Comparison of ENCODE assay signal across 21 mouse cellular contexts in the genomic region with DNA sequence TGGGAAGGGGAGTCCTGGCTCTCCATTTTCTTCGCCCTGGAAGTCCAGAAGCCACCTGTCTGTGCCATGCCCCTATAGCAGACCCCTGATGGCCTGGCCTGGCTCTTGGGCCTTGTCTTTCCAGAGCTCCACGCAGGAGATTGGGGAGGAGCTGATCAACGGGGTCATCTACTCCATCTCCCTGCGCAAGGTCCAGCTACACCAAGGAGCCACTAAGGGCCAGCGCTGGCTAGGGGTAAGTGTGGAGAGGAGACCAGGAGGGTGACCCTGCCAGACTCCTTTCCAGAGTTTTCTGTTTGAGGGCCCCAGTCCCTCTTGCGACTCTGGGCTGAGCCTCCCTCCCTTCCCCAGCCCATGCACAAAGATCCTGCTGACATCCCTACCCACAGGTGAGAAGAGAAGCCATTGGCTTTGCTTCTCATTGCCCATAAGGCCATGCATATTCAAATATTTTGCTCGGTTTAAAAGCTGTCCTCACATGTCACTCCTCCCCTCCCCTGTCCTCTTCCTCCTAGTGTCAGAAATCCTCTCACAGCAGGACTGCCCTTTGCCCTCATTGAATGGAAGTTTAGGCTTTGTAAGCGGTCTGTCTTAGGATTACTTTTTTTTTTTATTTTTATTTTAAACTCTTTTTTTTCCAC. TPM values are rescaled to one million over a fixed set of nuclear protein-coding genes. Genes with fewer than 3 reads are reported as not detected.
DNase-seq lines count a peak whose midpoint lies in the region; ATAC-seq and TF ChIP-seq lines count a peak whose summit lies in the region.
"Had no signal": no experiment of that assay in that cellular context is flagged by ENCODE, and none has a peak within 500 bp of the region (broad histone marks: within the 10 kb centered on the region; RNA-seq: fewer than 3 reads in every experiment).

No protein-coding gene starts in this region.

- no peak for DNase-seq in gastrocnemius, adult 2 months
- DNase-seq in gastrocnemius, postnatal 25 days, result no peak
- no peak for DNase-seq in midbrain, embryonic 10.5 days (ENCODE audit: low spot score)
- DNase-seq in midbrain, postnatal 0 days (ENCODE audit: low spot score), result no peak
- no peak for DNase-seq in hindbrain, postnatal 0 days (ENCODE audit: low spot score)
- no peak for DNase-seq in adrenal gland, adult 8-10 months
- DNase-seq in thymus, postnatal 25 days, result no peak
- DNase-seq: adrenal gland, postnatal 36 days; gastrocnemius, postnatal 36 days had no signal

- peaks cover 52% of the 10 kb centered on the region for H3K36me3 ChIP-seq in midbrain, embryonic 10.5 days
- H3K36me3 ChIP-seq in midbrain, postnatal 0 days (ENCODE audit: insufficient read depth, low read length), result peaks cover 40% of the 10 kb centered on the region
- H3K36me3 ChIP-seq in hindbrain, postnatal 0 days (ENCODE audit: insufficient read depth, low read length), result peaks cover 35% of the 10 kb centered on the region
- H3K36me3 ChIP-seq: liver, embryonic 13.5 days had no signal

- no peak for ATAC-seq in midbrain, postnatal 0 days (ENCODE audit: low FRiP score)
- no peak for ATAC-seq in hindbrain, postnatal 0 days
- ATAC-seq: midbrain, embryonic 16.5 days had no signal

- 81% methylated on average over 8 of the region's 8 CpGs for WGBS in midbrain, embryonic 10.5 days
- 78% methylated on average over 8 of the region's 8 CpGs for WGBS in midbrain, postnatal 0 days
- WGBS in hindbrain, postnatal 0 days, result 74% methylated on average over 8 of the region's 8 CpGs

- no peak overlapping the region for H3K4me2 ChIP-seq in midbrain, postnatal 0 days (ENCODE audit: low read depth, low read length, poor library complexity, severe bottlenecking)
- H3K4me2 ChIP-seq in hindbrain, postnatal 0 days (ENCODE audit: low read depth, low read length), result no peak overlapping the region
- H3K4me2 ChIP-seq: embryonic facial prominence, embryonic 15.5 days; liver, embryonic 13.5 days had no signal

- peaks cover 57% of the 10 kb centered on the region for H3K4me1 ChIP-seq in midbrain, embryonic 10.5 days
- peaks cover 29% of the 10 kb centered on the region for H3K4me1 ChIP-seq in midbrain, postnatal 0 days (ENCODE audit: insufficient read depth, low read length)
- peaks cover 42% of the 10 kb centered on the region for H3K4me1 ChIP-seq in hindbrain, postnatal 0 days (ENCODE audit: insufficient read depth, low read length)

- H3K27me3 ChIP-seq in midbrain, embryonic 10.5 days (ENCODE audit: low read depth, poor library complexity, severe bottlenecking), result no peaks in the 10 kb centered on the region
- H3K27me3 ChIP-seq in midbrain, postnatal 0 days (ENCODE audit: insufficient read depth, low read length), result no peaks in the 10 kb centered on the region
- H3K27me3 ChIP-seq in hindbrain, postnatal 0 days (ENCODE audit: insufficient read depth, low read length), result no peaks in the 10 kb centered on the region
- H3K27me3 ChIP-seq: embryonic facial prominence, embryonic 15.5 days; liver, embryonic 13.5 days had no signal

- no peak overlapping the region for H3K9ac ChIP-seq in midbrain, postnatal 0 days (replicated peaks; ENCODE audit: low read length, poor library complexity, severe bottlenecking)
- no peak overlapping the region for H3K9ac ChIP-seq in hindbrain, postnatal 0 days (replicated peaks; ENCODE audit: low read length)
- H3K9ac ChIP-seq: liver, embryonic 13.5 days had no signal

- TF ChIP-seq CTCF in gastrocnemius, adult 2 months (IDR thresholded peaks at IDR 0.05), result no peak
- no peak for TF ChIP-seq CTCF in midbrain, postnatal 0 days (IDR thresholded peaks at IDR 0.05)
- no peak for TF ChIP-seq CTCF in hindbrain, postnatal 0 days (IDR thresholded peaks at IDR 0.05; ENCODE audit: low read depth)

- intact Hi-C loops in gastrocnemius, adult 2 months (cut with DNase I), result no loop called here

- peak overlapping the region; percentile 93 for H3K27ac ChIP-seq in gastrocnemius, adult 2 months
- peak overlapping the region; percentile 81; the same call in 1 of the 2 replicates for H3K27ac ChIP-seq in midbrain, embryonic 10.5 days (replicated peaks)
- H3K27ac ChIP-seq in midbrain, postnatal 0 days (ENCODE audit: low read depth, low read length), result no peak overlapping the region
- H3K27ac ChIP-seq in hindbrain, postnatal 0 days, result 0 out of 2 replicates have a peak overlapping the region, but pooled peaks have one; percentile 86
- H3K27ac ChIP-seq: embryonic facial prominence, embryonic 15.5 days; kidney, postnatal 0 days; liver, embryonic 13.5 days had no signal

- H3K4me3 ChIP-seq in gastrocnemius, adult 2 months, result no peak overlapping the region
- no peak overlapping the region for H3K4me3 ChIP-seq in midbrain, embryonic 10.5 days
- H3K4me3 ChIP-seq in midbrain, postnatal 0 days (ENCODE audit: low read depth, low read length), result no peak overlapping the region
- no peak overlapping the region for H3K4me3 ChIP-seq in hindbrain, postnatal 0 days (ENCODE audit: low read length)
- H3K4me3 ChIP-seq: embryonic facial prominence, embryonic 15.5 days; heart, embryonic 10.5 days; liver, embryonic 13.5 days had no signal

- no peaks in the 10 kb centered on the region for H3K9me3 ChIP-seq in midbrain, embryonic 10.5 days (replicated peaks)
- no peaks in the 10 kb centered on the region for H3K9me3 ChIP-seq in midbrain, postnatal 0 days (ENCODE audit: low read length)
- no peaks in the 10 kb centered on the region for H3K9me3 ChIP-seq in hindbrain, postnatal 0 days (ENCODE audit: low read length)
- H3K9me3 ChIP-seq: embryonic facial prominence, embryonic 15.5 days; heart, embryonic 10.5 days; liver, embryonic 13.5 days; megakaryocyte, embryonic 14.5 days had no signal

RNA-seq across cellular contexts. Expression of a gene that starts 22.5 kb away (rescaled TPM):
- total RNA-seq in gastrocnemius, adult 2 months (2021), result not detected
- not detected for total RNA-seq in gastrocnemius, postnatal 25 days (2021)
- not detected in 2 replicates for polyA plus RNA-seq in midbrain, embryonic 10.5 days (2016; fragmentation: Nextera tagmentation; extraction: Ambion mirVana)
- not detected in 2 replicates for total RNA-seq in midbrain, postnatal 0 days (2014; rRNA removed)
- polyA plus RNA-seq in midbrain, postnatal 0 days (2015; fragmentation: Nextera tagmentation; extraction: Ambion mirVana), result not detected in 2 replicates
- total RNA-seq in hindbrain, postnatal 0 days (2014; rRNA removed), result not detected in 2 replicates
- not detected in 2 replicates for polyA plus RNA-seq in hindbrain, postnatal 0 days (2015; fragmentation: Nextera tagmentation; extraction: Ambion mirVana)
- total RNA-seq in adrenal gland, adult 8-10 months (2022), result not detected
- total RNA-seq: adrenal gland, postnatal 36 days; ES-E14; gastrocnemius, postnatal 36 days; heart, postnatal 10 days; left cerebral cortex, adult 8-10 months had no signal
- polyA plus RNA-seq: forebrain, embryonic 11.5 days; heart, embryonic 10.5 days; kidney, postnatal 0 days; limb, embryonic 11.5 days; midbrain, embryonic 16.5 days; neural tube, embryonic 11.5 days had no signal

RNA-seq across cellular contexts. Expression of a gene that starts 27.8 kb away (rescaled TPM):
- 10 to 100 TPM in 1 of 2 experiments, 1 to 10 TPM in 1; 9.9 to 10.1 TPM for total RNA-seq in gastrocnemius, adult 2 months (2021)
- total RNA-seq in gastrocnemius, postnatal 25 days (2021), result 10 to 100 TPM in 1 of 2 experiments, 1 to 10 TPM in 1; 8.3 to 11.6 TPM
- 31.5 and 45.6 TPM in 2 replicates for polyA plus RNA-seq in midbrain, embryonic 10.5 days (2016; fragmentation: Nextera tagmentation; extraction: Ambion mirVana)
- total RNA-seq in midbrain, postnatal 0 days (2014; rRNA removed), result 212 and 292 TPM in 2 replicates
- polyA plus RNA-seq in midbrain, postnatal 0 days (2015; fragmentation: Nextera tagmentation; extraction: Ambion mirVana), result 82.1 and 84.6 TPM in 2 replicates
- 263 and 266 TPM in 2 replicates for total RNA-seq in hindbrain, postnatal 0 days (2014; rRNA removed)
- polyA plus RNA-seq in hindbrain, postnatal 0 days (2015; fragmentation: Nextera tagmentation; extraction: Ambion mirVana), result 74.6 and 76.8 TPM in 2 replicates
- total RNA-seq in adrenal gland, adult 8-10 months (2022), result 10 to 100 TPM; 33.3 to 51.0 (median 38.6) TPM

RNA-seq across cellular contexts. Expression of a gene that starts 34.8 kb away (rescaled TPM):
- total RNA-seq in gastrocnemius, adult 2 months (2021), result under 1 TPM in 1 of 2 experiments, not detected in 1; 0.98 TPM
- total RNA-seq in gastrocnemius, postnatal 25 days (2021), result 1 to 10 TPM in 1 of 2 experiments, under 1 TPM in 1; 0.88 to 1.2 TPM
- polyA plus RNA-seq in midbrain, embryonic 10.5 days (2016; fragmentation: Nextera tagmentation; extraction: Ambion mirVana), result 0.49 TPM in 1 of 2 replicates, not detected in the other
- total RNA-seq in midbrain, postnatal 0 days (2014; rRNA removed), result not detected in 2 replicates
- polyA plus RNA-seq in midbrain, postnatal 0 days (2015; fragmentation: Nextera tagmentation; extraction: Ambion mirVana), result 3.6 and 4.0 TPM in 2 replicates
- total RNA-seq in hindbrain, postnatal 0 days (2014; rRNA removed), result not detected in 2 replicates
- 4.0 and 4.8 TPM in 2 replicates for polyA plus RNA-seq in hindbrain, postnatal 0 days (2015; fragmentation: Nextera tagmentation; extraction: Ambion mirVana)
- total RNA-seq in adrenal gland, adult 8-10 months (2022), result 1 to 10 TPM; 3.0 to 5.1 (median 4.7) TPM
- total RNA-seq: gastrocnemius, postnatal 36 days had no signal
- polyA plus RNA-seq: forebrain, embryonic 11.5 days; heart, embryonic 10.5 days; limb, embryonic 11.5 days; neural tube, embryonic 11.5 days had no signal

RNA-seq across cellular contexts. Expression of a gene that starts 42.8 kb away (rescaled TPM):
- 1 to 10 TPM; 7.2 to 8.0 TPM for total RNA-seq in gastrocnemius, adult 2 months (2021)
- 1 to 10 TPM; 7.3 to 7.6 TPM for total RNA-seq in gastrocnemius, postnatal 25 days (2021)
- polyA plus RNA-seq in midbrain, embryonic 10.5 days (2016; fragmentation: Nextera tagmentation; extraction: Ambion mirVana), result 58.1 and 61.3 TPM in 2 replicates
- total RNA-seq in midbrain, postnatal 0 days (2014; rRNA removed), result 23.3 and 26.7 TPM in 2 replicates
- 29.3 and 33.5 TPM in 2 replicates for polyA plus RNA-seq in midbrain, postnatal 0 days (2015; fragmentation: Nextera tagmentation; extraction: Ambion mirVana)
- 23.1 and 28.4 TPM in 2 replicates for total RNA-seq in hindbrain, postnatal 0 days (2014; rRNA removed)
- polyA plus RNA-seq in hindbrain, postnatal 0 days (2015; fragmentation: Nextera tagmentation; extraction: Ambion mirVana), result 27.4 and 29.5 TPM in 2 replicates
- 10 to 100 TPM; 21.4 to 26.3 (median 23.4) TPM for total RNA-seq in adrenal gland, adult 8-10 months (2022)

RNA-seq across cellular contexts. Expression of a gene that starts 44.0 kb away (rescaled TPM):
- 1 to 10 TPM in 1 of 2 experiments, under 1 TPM in 1; 0.56 to 1.1 TPM for total RNA-seq in gastrocnemius, adult 2 months (2021)
- total RNA-seq in gastrocnemius, postnatal 25 days (2021), result 1 to 10 TPM in 1 of 2 experiments, under 1 TPM in 1; 0.54 to 1.0 TPM
- polyA plus RNA-seq in midbrain, embryonic 10.5 days (2016; fragmentation: Nextera tagmentation; extraction: Ambion mirVana), result not detected in 2 replicates
- 3.3 and 5.4 TPM in 2 replicates for total RNA-seq in midbrain, postnatal 0 days (2014; rRNA removed)
- 0.75 and 0.81 TPM in 2 replicates for polyA plus RNA-seq in midbrain, postnatal 0 days (2015; fragmentation: Nextera tagmentation; extraction: Ambion mirVana)
- total RNA-seq in hindbrain, postnatal 0 days (2014; rRNA removed), result 3.7 and 8.2 TPM in 2 replicates
- polyA plus RNA-seq in hindbrain, postnatal 0 days (2015; fragmentation: Nextera tagmentation; extraction: Ambion mirVana), result 1.5 and 1.7 TPM in 2 replicates
- 10 to 100 TPM in 1 of 4 experiments, 1 to 10 TPM in 3; 4.8 to 12.6 (median 6.7) TPM for total RNA-seq in adrenal gland, adult 8-10 months (2022)
- polyA plus RNA-seq: limb, embryonic 11.5 days; neural tube, embryonic 11.5 days had no signal
